Mouse (Mus musculus): ENCODE data around the gene Cyb5d2. TPM values are rescaled to one million over a fixed set of nuclear protein-coding genes. Genes with fewer than 3 reads are reported as not detected.

The Cyb5d2 gene
- 3.9 and 4.6 TPM in 2 replicates for total RNA-seq (2012; rRNA removed)
- 3.2 and 3.9 TPM in 2 replicates for total RNA-seq (2014; rRNA removed)
- polyA plus RNA-seq (2012; ENCODE audit: insufficient read length, low read depth) = 2.4 and 2.8 TPM in 2 replicates

- peak within 1 kb of the TSS; percentile 86 to 96 (median 87) for H3K4me3 ChIP-seq (replicated peaks in 1 of 3; ENCODE audit: low read depth in 2 of 3, low read length in 2 of 3, poor library complexity in 1 of 3)
These were observed at the start of gene Cyb5d2, which contains the start of gene Zzef1 for GRCm38 (mm10) chr11:72795455-72796295. Gene Cyb5d2, minus strand, starts transcription at chr11:72796142. Gene Zzef1, plus strand, starts transcription at chr11:72796226.

DNA sequence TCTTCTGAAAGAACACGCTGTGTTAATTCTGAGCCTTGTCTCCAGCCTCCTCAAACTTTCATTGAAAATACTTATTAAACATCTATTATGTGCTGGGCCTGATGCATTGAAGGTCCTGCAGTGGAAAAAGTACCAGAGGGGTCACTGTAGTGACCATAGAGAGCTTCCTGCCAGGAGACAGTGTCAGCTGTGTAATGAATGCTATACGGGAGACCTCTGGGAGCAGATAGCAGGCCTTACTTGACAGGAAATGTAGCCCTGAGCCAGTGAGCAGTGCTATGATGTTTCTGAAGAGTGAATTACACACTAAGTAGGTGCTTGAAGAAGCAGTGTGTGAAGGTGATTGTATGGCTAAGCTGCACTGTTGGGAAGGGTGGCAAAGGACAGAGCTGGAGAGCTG is 49.6 kb upstream of the Cyb5d2 start:
- no peaks in the 10 kb centered on the region for H3K9me3 ChIP-seq (replicated peaks; ENCODE audit: low read length)
- no peak overlapping the region for H3K27ac ChIP-seq (ENCODE audit: insufficient read depth, low read depth)
- no peak overlapping the region for H3K4me3 ChIP-seq (replicated peaks in 1 of 3; ENCODE audit: low read depth in 2 of 3, low read length in 2 of 3, poor library complexity in 1 of 3)
- peaks cover 37 to 80% of the 10 kb centered on the region in 2 experiments for H3K36me3 ChIP-seq (replicated peaks in 1 of 2; ENCODE audit: control insufficient read depth in 1 of 2, insufficient read depth in 1 of 2, low read length in 1 of 2)
- H3K4me1 ChIP-seq (ENCODE audit: control insufficient read depth in 1 of 2, insufficient read depth in 2 of 2) = no peaks in the 10 kb centered on the region
- H3K79me2 ChIP-seq (replicated peaks; ENCODE audit: control insufficient read depth, extremely low read depth, insufficient read depth, poor library complexity, severe bottlenecking) = no peaks in the 10 kb centered on the region
- no peak overlapping the region for H3K4me2 ChIP-seq (ENCODE audit: insufficient read depth, low read depth, poor library complexity, severe bottlenecking)
- dilution Hi-C loops (cut with MboI; ENCODE audit: extremely low pct_ligation_motif_present, extremely low pct_unique_long_range_greater_than_20kb, low sequenced_read_pairs) (no loop called here), in situ Hi-C loops (cut with MboI; ENCODE audit: low pct_ligation_motif_present, low pct_unique_long_range_greater_than_20kb, low sequenced_read_pairs) (no loop called here)
- DNase-seq (ENCODE audit: extremely low read depth) = no peak
- no peak overlapping the region for H3K9ac ChIP-seq (ENCODE audit: insufficient read depth, low read depth)
- no peak for TF ChIP-seq HCFC1 (IDR thresholded peaks at IDR 0.05; ENCODE audit: low read depth, low read length)
- TF ChIP-seq JUN (IDR thresholded peaks at IDR 0.05; ENCODE audit: insufficient read depth, low read depth, low read length) = no peak
- no peak for TF ChIP-seq MXI1 (IDR thresholded peaks at IDR 0.05; ENCODE audit: low read depth, low read length)
- TF ChIP-seq ZMIZ1 (IDR thresholded peaks at IDR 0.05; ENCODE audit: low read depth, low read length) = no peak
- TF ChIP-seq RAD21 (IDR thresholded peaks at IDR 0.05; ENCODE audit: low read depth, low read length) = no peak
- no peak for TF ChIP-seq EP300 (IDR thresholded peaks at IDR 0.05; ENCODE audit: low read length)
- no peak for TF ChIP-seq KAT2A (IDR thresholded peaks at IDR 0.05; ENCODE audit: insufficient replicate concordance, low read length)
- no peak for TF ChIP-seq UBTF (IDR thresholded peaks at IDR 0.05; ENCODE audit: low read depth, low read length)
- TF ChIP-seq SMC3 (IDR thresholded peaks at IDR 0.05; ENCODE audit: low read depth, low read length) = no peak
- no peak for TF ChIP-seq IRF4 (IDR thresholded peaks at IDR 0.05; ENCODE audit: low read depth, low read length)
- no peak for TF ChIP-seq MAZ (IDR thresholded peaks at IDR 0.05; ENCODE audit: low read depth, low read length)
- TF ChIP-seq PAX5 (IDR thresholded peaks at IDR 0.05; ENCODE audit: low read length) = no peak
- no peaks in the 10 kb centered on the region for H3K27me3 ChIP-seq (replicated peaks)

More at GRCm38 (mm10) chr11:72795455-72796295, at the start of gene Cyb5d2, which contains the start of gene Zzef1:
- H3K79me2 ChIP-seq (replicated peaks; ENCODE audit: control insufficient read depth, extremely low read depth, insufficient read depth, poor library complexity, severe bottlenecking) = peaks cover 20% of the 10 kb centered on the region
- H3K9ac ChIP-seq (ENCODE audit: insufficient read depth, low read depth) = peak within 1 kb of the TSS; percentile 59
- H3K9me3 ChIP-seq (replicated peaks; ENCODE audit: low read length) = no peaks in the 10 kb centered on the region
- in situ Hi-C loops (cut with MboI; ENCODE audit: low pct_ligation_motif_present, low pct_unique_long_range_greater_than_20kb, low sequenced_read_pairs) (no loop called here), dilution Hi-C loops (cut with MboI; ENCODE audit: extremely low pct_ligation_motif_present, extremely low pct_unique_long_range_greater_than_20kb, low sequenced_read_pairs) (no loop called here)
- DNase-seq (ENCODE audit: extremely low read depth) = peak; percentile 99
- no peaks in the 10 kb centered on the region for H3K27me3 ChIP-seq (replicated peaks)
- peak within 1 kb of the TSS; percentile 92 for H3K4me2 ChIP-seq (ENCODE audit: insufficient read depth, low read depth, poor library complexity, severe bottlenecking)
- peaks cover 0 to 48% of the 10 kb centered on the region in 2 experiments; a peak in 2 of 4 replicates for H3K4me1 ChIP-seq (ENCODE audit: control insufficient read depth in 1 of 2, insufficient read depth in 2 of 2)
- H3K27ac ChIP-seq (ENCODE audit: insufficient read depth, low read depth) = peak within 1 kb of the TSS; percentile 51
- peaks cover 0 to 14% of the 10 kb centered on the region in 2 experiments for H3K36me3 ChIP-seq (replicated peaks in 1 of 2; ENCODE audit: control insufficient read depth in 1 of 2, insufficient read depth in 1 of 2, low read length in 1 of 2)
- TF ChIP-seq USF1 (IDR thresholded peaks at IDR 0.05; ENCODE audit: low read depth, low read length) (no peak), SIN3A (IDR thresholded peaks at IDR 0.05; ENCODE audit: low read length) (peak; percentile 98; the same call in 1 of the 2 replicates), EP300 (IDR thresholded peaks at IDR 0.05; ENCODE audit: low read length) (no peak), MEF2A (IDR thresholded peaks at IDR 0.05; ENCODE audit: borderline replicate concordance, low read depth, low read length) (peak; percentile 64), UBTF (IDR thresholded peaks at IDR 0.05; ENCODE audit: low read depth, low read length) (0 out of 2 replicates have a peak, but pooled peaks have one; percentile 49), KAT2A (IDR thresholded peaks at IDR 0.05; ENCODE audit: insufficient replicate concordance, low read length) (peak; percentile 99), PAX5 (IDR thresholded peaks at IDR 0.05; ENCODE audit: low read length) (no peak), NRF1 (IDR thresholded peaks at IDR 0.05; ENCODE audit: low read depth, low read length) (peak; percentile 74), MYC (IDR thresholded peaks at IDR 0.05; ENCODE audit: low read depth, low read length) (peak; percentile 80), IRF4 (IDR thresholded peaks at IDR 0.05; ENCODE audit: low read depth, low read length) (peak; percentile 65), POLR2A (IDR thresholded peaks at IDR 0.05; ENCODE audit: low read depth, low read length) (peak; percentile 82), GABPA (IDR thresholded peaks at IDR 0.05; ENCODE audit: insufficient replicate concordance, low read depth, low read length) (peak; percentile 64; the same call in 1 of the 2 replicates), TCF12 (IDR thresholded peaks at IDR 0.05; ENCODE audit: low read depth, low read length) (peak; percentile 71), MAX (IDR thresholded peaks at IDR 0.05; ENCODE audit: low read length) (peak; percentile 25; the same call in 1 of the 2 replicates), BHLHE40 (IDR thresholded peaks at IDR 0.05; ENCODE audit: low read depth, low read length) (0 out of 2 replicates have a peak, but pooled peaks have one; percentile 33), CHD1 (IDR thresholded peaks at IDR 0.05; ENCODE audit: low read depth, low read length) (0 out of 2 replicates have a peak, but pooled peaks have one; percentile 53), USF2 (conservative IDR thresholded peaks at IDR 0.05; ENCODE audit: low read depth, low read length) (no peak), RAD21 (IDR thresholded peaks at IDR 0.05; ENCODE audit: low read depth, low read length) (no peak), CHD2 (IDR thresholded peaks at IDR 0.05; ENCODE audit: low read length) (peak; percentile 23; the same call in 1 of the 2 replicates), RCOR1 (conservative IDR thresholded peaks at IDR 0.05; ENCODE audit: low read depth, low read length) (0 out of 2 replicates have a peak, but pooled peaks have one; percentile 28), TBP (conservative IDR thresholded peaks at IDR 0.05; ENCODE audit: low read depth, low read length) (peak; percentile 63), ELF1 (IDR thresholded peaks at IDR 0.05; ENCODE audit: low read depth, low read length) (peak; percentile 99), NELFE (IDR thresholded peaks at IDR 0.05; ENCODE audit: low read depth, low read length) (peak; percentile 86), ZMIZ1 (IDR thresholded peaks at IDR 0.05; ENCODE audit: low read depth, low read length) (peak; percentile 57; the same call in 1 of the 2 replicates), HCFC1 (IDR thresholded peaks at IDR 0.05; ENCODE audit: low read depth, low read length) (peak; percentile 95), POLR2AphosphoS2 (IDR thresholded peaks at IDR 0.05; ENCODE audit: low read depth, low read length) (peak; percentile 79), ETS1 (conservative IDR thresholded peaks at IDR 0.05; ENCODE audit: low read depth, low read length) (peak; percentile 32), MXI1 (IDR thresholded peaks at IDR 0.05; ENCODE audit: low read depth, low read length) (peak; percentile 97), ZKSCAN1 (IDR thresholded peaks at IDR 0.05; ENCODE audit: borderline replicate concordance, low read depth, low read length) (no peak), CTCF (conservative IDR thresholded peaks at IDR 0.05 in 1 of 2, IDR thresholded peaks at IDR 0.05 in 1 of 2; ENCODE audit: low read depth in 2 of 2, low read length in 2 of 2) (no peak), E2F4 (IDR thresholded peaks at IDR 0.05; ENCODE audit: insufficient replicate concordance, low read depth, low read length) (peak; percentile 92)
